Mouse (Mus musculus) embryonic fibroblast, embryonic 13.5 days (primary cell): ENCODE measurements at regions not wholly inside any gene's neighbourhood (a gene's known extent, or its start where the extent isn't known, plus 50 kb on each side); places are given as distances from the start of the nearest gene placed in this dataset.

Experiments
- CTCF ChIP-seq: IDR thresholded peaks from 2 replicates; pipeline ENCODE4 v1.5.1; 2011; ENCODE audit warnings: mild to moderate bottlenecking, control low read depth, low read length, moderate library complexity, borderline replicate concordance; ENCODE audit not compliant: insufficient read depth
- POLR2A ChIP-seq: IDR thresholded peaks from 2 replicates; pipeline ENCODE4 v1.6.1; 2011; ENCODE audit warnings: low read depth, mild to moderate bottlenecking, control low read depth, low read length, moderate library complexity

GRCm38 (mm10) chr6:88978970-88979369 is 76.9 kb downstream of the Tpra1 start:
- TF ChIP-seq POLR2A (no peak), CTCF (no peak)
